23 mouse cellular contexts compared by ENCODE assay signal in the genomic region with DNA sequence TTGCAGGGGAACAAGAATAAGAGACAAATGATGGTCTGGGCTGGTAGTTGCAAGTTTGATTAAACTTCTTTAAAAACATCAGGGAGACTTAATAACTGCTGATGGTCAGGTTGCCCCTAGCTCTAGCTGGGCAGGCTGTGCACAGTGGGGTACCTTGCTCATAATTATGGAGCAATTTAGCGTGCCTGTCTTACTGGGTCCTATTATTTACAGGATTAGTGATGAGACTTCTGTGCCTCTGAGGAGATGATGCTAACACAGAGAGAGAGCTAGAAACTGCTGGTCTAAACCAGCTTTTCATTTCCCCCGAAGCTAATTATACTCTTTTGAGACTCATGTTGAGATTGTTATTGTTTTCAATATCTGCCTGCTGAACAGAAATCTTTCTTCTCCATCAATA.
"Had no signal": no experiment of that assay in that cellular context is flagged by ENCODE, and none has a peak within 500 bp of the region (broad histone marks: within the 10 kb centered on the region; RNA-seq: fewer than 3 reads in every experiment).

No protein-coding gene starts in this region.

- DNase-seq: gastrocnemius, adult 2 months; gastrocnemius, postnatal 10 days; gastrocnemius, postnatal 25 days; heart, adult 18-20 months; heart, postnatal 10 days; heart, postnatal 4 days; kidney, adult 18-20 months; kidney, adult 8-10 months; kidney, postnatal 10 days; kidney, postnatal 25 days; layer of hippocampus, adult 9-11 months; layer of hippocampus, postnatal 36 days; left cerebral cortex, postnatal 4 days had no signal

- H3K4me2 ChIP-seq: heart, embryonic 12.5 days; hindbrain, embryonic 13.5 days; hindbrain, embryonic 15.5 days; intestine, embryonic 15.5 days; limb, embryonic 13.5 days; limb, embryonic 15.5 days had no signal

- ATAC-seq: inflammation-experienced regulatory T-cells, adult 6 months; intestine, embryonic 15.5 days; intestine, postnatal 0 days had no signal

- H3K4me1 ChIP-seq: heart, embryonic 10.5 days; heart, embryonic 12.5 days; hindbrain, embryonic 10.5 days; hindbrain, embryonic 13.5 days; intestine, embryonic 15.5 days; limb, embryonic 13.5 days; limb, embryonic 15.5 days had no signal

- H3K4me3 ChIP-seq: gastrocnemius, adult 2 months; heart, embryonic 10.5 days; heart, embryonic 12.5 days; hindbrain, embryonic 10.5 days; hindbrain, embryonic 13.5 days; hindbrain, embryonic 15.5 days; intestine, embryonic 15.5 days; limb, embryonic 13.5 days; limb, embryonic 15.5 days had no signal

- H3K9ac ChIP-seq: heart, embryonic 12.5 days; hindbrain, embryonic 13.5 days; hindbrain, embryonic 15.5 days; intestine, embryonic 15.5 days; limb, embryonic 13.5 days; limb, embryonic 15.5 days had no signal

- H3K36me3 ChIP-seq: heart, embryonic 10.5 days; heart, embryonic 12.5 days; hindbrain, embryonic 10.5 days; hindbrain, embryonic 13.5 days; hindbrain, embryonic 15.5 days; intestine, embryonic 15.5 days; limb, embryonic 13.5 days; limb, embryonic 15.5 days had no signal

- H3K27me3 ChIP-seq: heart, embryonic 12.5 days; hindbrain, embryonic 13.5 days; hindbrain, embryonic 15.5 days; intestine, embryonic 15.5 days; limb, embryonic 13.5 days; limb, embryonic 15.5 days had no signal

- H3K9me3 ChIP-seq: heart, embryonic 10.5 days; heart, embryonic 12.5 days; hindbrain, embryonic 10.5 days; hindbrain, embryonic 13.5 days; hindbrain, embryonic 15.5 days; intestine, embryonic 15.5 days; limb, embryonic 13.5 days; limb, embryonic 15.5 days had no signal

- H3K27ac ChIP-seq: gastrocnemius, adult 2 months; heart, embryonic 10.5 days; hindbrain, embryonic 10.5 days; hindbrain, embryonic 13.5 days; hindbrain, embryonic 15.5 days; intestine, embryonic 15.5 days; limb, embryonic 13.5 days; limb, embryonic 15.5 days had no signal
